Mouse (Mus musculus): ENCODE measurements around the gene Skap1.

GRCm38 (mm10) chr11:96736361-96736760 lies 272.0 kb downstream of the Skap1 start:
- TF ChIP-seq POLR2A (IDR thresholded peaks at IDR 0.05; ENCODE audit: insufficient read depth, low read length) (no peak), CTCF (IDR thresholded peaks at IDR 0.05; ENCODE audit: low read depth, low read length) (no peak)

Data from ES-Bruce4 (cell line).